Mouse (Mus musculus) frontal cortex, adult 2 months (tissue): ENCODE data around the gene Taok3. TPM values are rescaled to one million over a fixed set of nuclear protein-coding genes. Genes with fewer than 3 reads are reported as not detected.

Source experiments
- polyA plus RNA-seq: library from polyadenylated mRNA; depleted of rRNA; stranded (reverse); fragments of >200 nt; gene quantifications from 2 replicates; pipeline ENCODE4 v1.2.3, GENCODE M21; 2012; rRNA removed

Taok3 gene
- polyA plus RNA-seq, 1 experiment = 48.2 TPM

Other genes starting within 250 kb of the Taok3 start
- 122 and 124 TPM in 2 replicates for gene Suds3, start 4.0 kb upstream of the Taok3 start, polyA plus RNA-seq
- gene Pebp1, start 167.5 kb downstream of the Taok3 start, polyA plus RNA-seq = 740 and 785 TPM in 2 replicates
- 1.6 and 2.4 TPM in 2 replicates for gene Vsig10, start 199.0 kb downstream of the Taok3 start, polyA plus RNA-seq
- gene Wsb2, start 237.2 kb downstream of the Taok3 start, polyA plus RNA-seq = 328 and 398 TPM in 2 replicates